Mouse (Mus musculus): ENCODE results near the gene Rpn1. TPM values are rescaled to one million over a fixed set of nuclear protein-coding genes. Genes with fewer than 3 reads are reported as not detected.
A peak's percentile ranks its signal among the peaks of the same experiment; 100 is the strongest.

The Rpn1 gene
- total RNA-seq (2021) = 100 to 1,000 TPM; 107 to 114 TPM
- 67.7 and 131 TPM in 2 replicates for polyA plus RNA-seq (2012; rRNA removed)
- long read RNA-seq, transcript Rpn1-201 (10 exons, 3,633 nt) = major isoform, 126 of 134 reads
- long read RNA-seq, partial matches to known transcripts = 3 of 134 reads
- long read RNA-seq, other reads (novel, unspliced or antisense) = 4 of 134 reads

DNA sequence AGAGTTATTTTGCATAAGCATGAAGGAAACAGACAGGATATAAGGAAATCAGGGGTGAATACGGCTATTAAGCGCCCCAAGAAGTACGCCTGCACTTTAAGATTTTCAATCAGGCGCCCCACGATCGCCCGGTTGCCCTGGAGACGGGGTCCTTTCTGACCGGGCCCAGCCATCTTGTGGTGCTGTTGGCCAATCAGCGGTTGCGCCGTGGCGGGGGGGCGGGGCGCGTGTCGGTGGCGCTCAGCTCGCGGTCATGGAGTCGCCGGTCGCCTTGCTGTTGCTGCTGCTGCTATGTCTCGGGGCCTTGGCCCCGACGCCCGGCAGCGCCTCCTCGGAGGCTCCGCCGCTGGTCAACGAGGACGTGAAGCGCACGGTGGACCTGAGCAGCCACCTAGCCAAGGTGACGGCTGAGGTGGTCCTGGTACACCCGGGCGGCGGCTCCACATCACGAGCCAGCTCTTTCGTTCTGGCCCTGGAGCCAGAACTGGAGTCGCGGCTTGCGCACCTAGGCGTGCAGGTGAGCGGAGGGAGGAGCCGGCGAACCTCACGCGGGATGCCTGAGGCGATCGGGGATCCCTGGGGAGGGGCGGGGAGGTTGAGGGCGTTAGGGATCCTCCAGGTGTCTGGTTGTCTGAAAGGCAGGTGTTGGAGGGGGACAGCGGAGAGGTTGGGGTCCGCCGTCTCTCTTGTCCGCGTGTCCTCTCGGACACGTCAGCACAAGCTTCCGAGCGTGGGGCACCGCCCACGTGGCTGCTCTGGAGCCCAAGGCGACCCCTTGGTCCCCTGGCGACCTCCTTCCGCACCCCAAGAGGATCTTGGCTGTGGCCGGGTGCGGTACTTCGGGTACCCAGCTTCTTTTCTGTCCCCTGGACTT lies at the start of gene Rpn1:
Rpn1 (plus strand) TSS at position 205 of the 874 bp plus-strand sequence.
- H3K27ac ChIP-seq = peak within 1 kb of the TSS; percentile 82
- TF ChIP-seq CTCF (IDR thresholded peaks at IDR 0.05) = no peak
- peak; percentile 56; the same call in 1 of the 2 replicates for TF ChIP-seq POLR2A (IDR thresholded peaks at IDR 0.05; ENCODE audit: insufficient read depth, low read depth, low read length)
- H3K9ac ChIP-seq (ENCODE audit: low read depth, low read length) = peak within 1 kb of the TSS; percentile 95
- peaks cover 3% of the 10 kb centered on the region; the same call in 1 of the 2 replicates for H3K27me3 ChIP-seq (ENCODE audit: control insufficient read depth, insufficient read depth, low read length)
- peaks cover 6% of the 10 kb centered on the region for H3K4me1 ChIP-seq (ENCODE audit: control insufficient read depth, insufficient read depth, low read length)
- under 1% methylated on average over 71 of the region's 71 CpGs for WGBS
- peaks cover 10% of the 10 kb centered on the region for H3K79me2 ChIP-seq (replicated peaks; ENCODE audit: control insufficient read depth, insufficient read depth, low read length)
- intact Hi-C loops (cut with DNase I) = no loop called here
- DNase-seq = peak; percentile 97 to 98
- peak within 1 kb of the TSS; percentile 97 for H3K4me3 ChIP-seq
- 0 out of 2 replicates have a peak, but pooled peaks cover 2% of the 10 kb centered on the region for H3K36me3 ChIP-seq (ENCODE audit: control insufficient read depth, insufficient read depth, low read length)

DNA sequence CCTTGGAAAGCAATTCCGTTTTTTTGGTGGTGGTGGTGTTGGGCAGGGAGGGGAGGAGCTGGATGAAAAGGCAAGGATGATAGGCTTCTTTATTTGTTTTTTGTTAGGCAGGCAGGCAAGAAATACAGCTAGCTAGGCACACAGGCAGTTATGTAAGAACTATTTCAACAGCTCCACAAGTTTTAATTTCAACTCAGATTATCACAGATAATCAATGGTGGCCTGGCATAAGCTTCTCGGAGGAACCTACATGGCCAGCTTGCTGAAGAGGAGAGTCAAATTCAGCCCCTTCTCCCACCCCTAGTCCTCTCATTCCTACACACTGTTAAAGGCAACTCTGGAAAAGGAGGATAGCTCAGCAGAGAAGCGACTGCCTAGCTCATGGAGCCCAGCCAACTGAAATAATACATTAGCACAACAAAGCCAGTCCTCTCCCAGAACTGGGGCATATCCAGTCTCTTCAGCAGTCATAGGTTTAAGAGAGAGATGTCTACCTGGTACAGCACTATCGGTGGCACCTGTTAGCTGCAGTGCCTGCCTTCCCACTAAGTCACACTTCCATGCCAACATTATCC lies 46.7 kb upstream of the Rpn1 start:
- Histone ChIP-seq H3K27me3 (ENCODE audit: control insufficient read depth, insufficient read depth, low read length) (no peaks in the 10 kb centered on the region), H3K36me3 (ENCODE audit: control insufficient read depth, insufficient read depth, low read length) (peaks cover 46% of the 10 kb centered on the region), H3K4me1 (ENCODE audit: control insufficient read depth, insufficient read depth, low read length) (peaks cover 25% of the 10 kb centered on the region), H3K27ac (no peak overlapping the region), H3K79me2 (replicated peaks; ENCODE audit: control insufficient read depth, insufficient read depth, low read length) (peaks cover 20% of the 10 kb centered on the region), H3K9ac (ENCODE audit: low read depth, low read length) (no peak overlapping the region; the same call in 1 of the 2 replicates), H3K4me3 (no peak overlapping the region)
- intact Hi-C loops (cut with DNase I) = no loop called here
- TF ChIP-seq POLR2A (IDR thresholded peaks at IDR 0.05; ENCODE audit: insufficient read depth, low read depth, low read length) (no peak), CTCF (IDR thresholded peaks at IDR 0.05) (no peak), EP300 (IDR thresholded peaks at IDR 0.05; ENCODE audit: insufficient read depth, low read depth, low read length) (no peak)
- WGBS = 46% methylated on average over 4 of the region's 4 CpGs
- no peak for DNase-seq

DNA sequence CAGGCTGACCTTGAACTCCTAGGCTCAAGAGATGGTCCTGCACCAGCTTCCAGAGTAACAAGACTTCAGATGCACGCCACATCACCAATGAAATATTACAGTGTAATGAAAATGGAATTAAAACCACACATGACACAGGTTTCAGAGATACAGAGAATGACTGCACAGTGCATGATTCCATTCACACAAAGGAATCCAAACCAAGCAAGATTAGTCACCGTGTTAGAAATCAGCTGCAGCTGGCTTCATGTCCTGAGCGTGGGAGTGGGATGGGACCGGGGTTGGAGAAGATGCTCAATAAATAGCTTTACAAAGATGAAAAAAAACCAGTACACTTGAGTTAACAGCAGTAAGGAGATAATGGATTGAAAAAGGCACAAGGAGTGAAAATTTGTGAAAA lies 44.9 kb upstream of the Rpn1 start:
- H3K4me1 ChIP-seq (ENCODE audit: control insufficient read depth, insufficient read depth, low read length) = peaks cover 30% of the 10 kb centered on the region
- H3K79me2 ChIP-seq (replicated peaks; ENCODE audit: control insufficient read depth, insufficient read depth, low read length) = peaks cover 17% of the 10 kb centered on the region
- peaks cover 45% of the 10 kb centered on the region for H3K36me3 ChIP-seq (ENCODE audit: control insufficient read depth, insufficient read depth, low read length)
- no peak for DNase-seq
- H3K27ac ChIP-seq = no peak overlapping the region
- 78% methylated on average over 4 of the region's 4 CpGs for WGBS
- no peak for TF ChIP-seq POLR2A (IDR thresholded peaks at IDR 0.05; ENCODE audit: insufficient read depth, low read depth, low read length)
- no peak for TF ChIP-seq CTCF (IDR thresholded peaks at IDR 0.05)
- no peak for TF ChIP-seq EP300 (IDR thresholded peaks at IDR 0.05; ENCODE audit: insufficient read depth, low read depth, low read length)
- no peaks in the 10 kb centered on the region for H3K27me3 ChIP-seq (ENCODE audit: control insufficient read depth, insufficient read depth, low read length)
- H3K4me3 ChIP-seq = no peak overlapping the region
- intact Hi-C loops (cut with DNase I) = no loop called here
- H3K9ac ChIP-seq (ENCODE audit: low read depth, low read length) = no peak overlapping the region

DNA sequence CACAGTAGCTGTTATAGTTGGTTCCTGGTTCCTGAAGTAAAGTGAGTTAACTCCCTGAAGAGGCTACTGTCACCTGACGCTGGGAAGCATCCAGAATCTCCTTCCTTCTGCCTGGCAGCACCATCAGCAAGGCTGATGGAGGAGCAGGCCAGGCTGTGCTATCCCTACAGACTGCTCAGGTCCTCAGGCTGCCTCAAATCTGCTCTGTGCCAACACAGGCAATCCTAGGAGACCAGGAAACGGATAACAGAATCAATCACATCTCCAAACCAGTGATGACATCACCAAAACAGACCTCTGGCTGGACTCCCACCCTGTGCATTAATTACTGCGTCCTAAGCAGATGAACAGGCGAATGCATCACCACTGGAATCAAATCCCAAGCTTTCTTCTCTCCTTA lies 43.1 kb upstream of the Rpn1 start:
- Histone ChIP-seq H3K4me1 (ENCODE audit: control insufficient read depth, insufficient read depth, low read length) (peaks cover 28% of the 10 kb centered on the region), H3K4me3 (peak overlapping the region; percentile 9; the same call in 1 of the 2 replicates), H3K36me3 (ENCODE audit: control insufficient read depth, insufficient read depth, low read length) (peaks cover 38% of the 10 kb centered on the region), H3K79me2 (replicated peaks; ENCODE audit: control insufficient read depth, insufficient read depth, low read length) (peaks cover 14% of the 10 kb centered on the region), H3K9ac (ENCODE audit: low read depth, low read length) (peak overlapping the region; percentile 68), H3K27ac (peak overlapping the region; percentile 84), H3K27me3 (ENCODE audit: control insufficient read depth, insufficient read depth, low read length) (no peaks in the 10 kb centered on the region)
- intact Hi-C loops (cut with DNase I) = no loop called here
- WGBS = 8% methylated on average over 4 of the region's 4 CpGs
- DNase-seq = peak; percentile 34 to 41
- TF ChIP-seq CTCF (IDR thresholded peaks at IDR 0.05) = no peak
- TF ChIP-seq EP300 (IDR thresholded peaks at IDR 0.05; ENCODE audit: insufficient read depth, low read depth, low read length) = no peak
- TF ChIP-seq POLR2A (IDR thresholded peaks at IDR 0.05; ENCODE audit: insufficient read depth, low read depth, low read length) = no peak

DNA sequence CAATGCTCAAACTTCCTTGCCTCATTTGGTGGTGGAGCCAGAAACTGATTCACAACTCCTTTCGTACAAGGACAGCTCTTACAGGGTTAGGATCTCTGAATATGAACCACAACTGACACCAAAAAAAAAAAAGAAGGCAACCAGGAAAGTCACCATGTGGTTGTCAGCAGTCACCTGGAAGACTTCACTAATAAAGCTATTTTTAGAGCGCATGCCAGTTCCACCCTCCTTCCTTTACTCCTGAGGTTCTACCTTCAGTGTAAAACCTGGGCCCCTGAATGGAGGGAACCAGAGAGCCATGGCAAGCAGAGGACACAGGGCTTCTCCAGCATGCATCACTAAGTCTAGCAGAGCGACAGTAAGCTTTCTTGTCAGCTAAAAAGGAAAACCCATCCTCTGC lies 41.9 kb upstream of the Rpn1 start:
- 48% methylated on average over 3 of the region's 3 CpGs for WGBS
- intact Hi-C loops (cut with DNase I) = no loop called here
- Histone ChIP-seq H3K4me3 (no peak overlapping the region), H3K4me1 (ENCODE audit: control insufficient read depth, insufficient read depth, low read length) (peaks cover 26% of the 10 kb centered on the region), H3K27ac (peak overlapping the region; percentile 84), H3K36me3 (ENCODE audit: control insufficient read depth, insufficient read depth, low read length) (peaks cover 35% of the 10 kb centered on the region), H3K79me2 (replicated peaks; ENCODE audit: control insufficient read depth, insufficient read depth, low read length) (peaks cover 12% of the 10 kb centered on the region), H3K9ac (ENCODE audit: low read depth, low read length) (peak overlapping the region; percentile 12; the same call in 1 of the 2 replicates), H3K27me3 (ENCODE audit: control insufficient read depth, insufficient read depth, low read length) (no peaks in the 10 kb centered on the region)
- TF ChIP-seq POLR2A (IDR thresholded peaks at IDR 0.05; ENCODE audit: insufficient read depth, low read depth, low read length) = peak; percentile 37; the same call in 1 of the 2 replicates
- no peak for TF ChIP-seq CTCF (IDR thresholded peaks at IDR 0.05)
- TF ChIP-seq EP300 (IDR thresholded peaks at IDR 0.05; ENCODE audit: insufficient read depth, low read depth, low read length) = no peak
- DNase-seq = no peak

All from heart, adult 2 months (tissue).